Mouse (Mus musculus) forebrain, embryonic 16.5 days (tissue): ENCODE results near the gene Trim26. TPM values are rescaled to one million over a fixed set of nuclear protein-coding genes. Genes with fewer than 3 reads are reported as not detected.
"Not testable (repeated sequence)": the region's sequence is repeated elsewhere in the genome, so short reads cannot be mapped to it uniquely, and the experiment has no call there.

Source experiments
- ATAC-seq: fragments of 200-750 bp; cut with Nextera tagmentation; 2 replicates; pipeline ENCODE4 v1.8.0; 2017; ENCODE audit warnings: mild to moderate bottlenecking, moderate library complexity
- H3K27ac ChIP-seq: fragments of 300-500 bp; sonication (generic); 2 replicates; pipeline ENCODE4 v1.5.1; 2014; ENCODE audit warnings: low read length, control low read depth
- H3K27me3 ChIP-seq: fragments of 300-500 bp; sonication (generic); replicated peaks from 2 replicates; pipeline ENCODE4 v1.6.1; 2014; ENCODE audit warnings: low read length; ENCODE audit not compliant: control insufficient read depth, insufficient read depth
- H3K36me3 ChIP-seq: fragments of 300-500 bp; sonication (generic); 2 replicates; pipeline ENCODE4 v1.6.1; 2014; ENCODE audit not compliant: control insufficient read depth, insufficient read depth
- H3K4me1 ChIP-seq: fragments of 300-500 bp; sonication (generic); replicated peaks from 2 replicates; pipeline ENCODE4 v1.6.1; 2014; ENCODE audit warnings: low read length; ENCODE audit not compliant: control insufficient read depth, insufficient read depth
- H3K4me2 ChIP-seq: fragments of 300-500 bp; sonication (generic); 2 replicates; pipeline ENCODE4 v1.6.1; 2014; ENCODE audit warnings: mild to moderate bottlenecking, low read length, control low read depth
- H3K4me3 ChIP-seq: fragments of 300-500 bp; sonication (generic); replicated peaks from 2 replicates; pipeline ENCODE4 v1.5.1; 2014; ENCODE audit warnings: mild to moderate bottlenecking, low read length, control low read depth
- H3K9ac ChIP-seq: fragments of 300-500 bp; sonication (generic); replicated peaks from 2 replicates; pipeline ENCODE4 v1.6.1; 2014; ENCODE audit warnings: low read depth, low read length, control low read depth
- H3K9me3 ChIP-seq: fragments of 300-500 bp; sonication (generic); 2 replicates; pipeline ENCODE4 v1.6.1; 2016; ENCODE audit warnings: low read length; ENCODE audit not compliant: control insufficient read depth
- WGBS: fragments of 180-500 bp; shearing (Covaris S2); extraction: QIAGEN DNeasy Blood & Tissue Kit; methylation state at CpG from one replicate; pipeline ENCODE4 v1.1.7; 2014; 5-methylcytosine and 5-hydroxymethylcytosine counted together
- polyA plus RNA-seq: library from polyadenylated mRNA; unstranded; fragments of >200 nt; fragmentation: Nextera tagmentation; extraction: Ambion mirVana; gene quantifications from 2 replicates; pipeline ENCODE4 v1.2.1, GENCODE M21; 2015

Gene Trim26
- 33.1 and 38.2 TPM in 2 replicates for polyA plus RNA-seq

DNA sequence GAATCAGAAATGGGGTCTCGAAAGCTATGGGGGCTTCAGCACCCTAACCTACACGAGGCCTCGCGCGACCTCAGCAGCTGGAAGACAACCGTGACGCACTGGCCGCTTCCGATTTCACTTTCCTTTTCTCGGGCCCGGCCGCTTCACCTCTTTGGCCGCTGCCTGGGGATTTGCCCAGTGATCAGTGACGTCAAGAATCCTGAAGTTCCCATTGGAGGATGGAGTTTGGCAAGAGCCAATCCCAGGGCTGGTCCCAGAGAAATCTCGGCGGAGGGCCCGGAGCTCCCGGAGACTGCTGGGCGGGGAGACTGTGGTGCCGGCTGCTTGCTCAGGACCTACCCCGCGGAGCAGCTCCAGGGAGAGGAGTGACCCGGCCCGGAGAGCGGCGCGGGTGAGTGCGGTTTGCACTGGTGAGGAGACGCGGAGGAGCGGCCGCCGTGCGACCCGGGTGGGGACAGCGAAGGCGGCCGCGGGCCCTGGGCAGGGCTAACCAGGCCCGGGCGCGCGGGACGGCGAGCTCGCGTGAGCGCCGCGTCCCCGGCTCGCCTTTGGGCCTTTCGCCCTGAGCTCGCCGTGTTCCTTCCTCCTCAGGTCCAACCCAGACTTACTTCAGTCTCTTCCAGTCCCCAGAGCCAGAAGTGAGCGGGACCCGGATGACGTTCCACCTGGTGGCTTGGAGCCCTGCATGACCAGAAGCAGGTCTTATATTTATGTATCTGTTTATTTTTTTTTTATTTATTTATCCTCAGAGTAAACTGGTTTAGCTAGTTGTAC lies at the start of gene Trim26:
Gene Trim26 (plus strand): TSS at position 261 of the 774 bp plus-strand sequence.
- H3K4me3 ChIP-seq = peak within 1 kb of the TSS; percentile 73
- under 1% methylated on average over 58 of the region's 58 CpGs for WGBS
- no peaks in the 10 kb centered on the region for H3K9me3 ChIP-seq
- peak within 1 kb of the TSS; percentile 77 for H3K9ac ChIP-seq
- H3K36me3 ChIP-seq = no peaks in the 10 kb centered on the region
- H3K4me1 ChIP-seq = peaks cover 14% of the 10 kb centered on the region
- H3K27ac ChIP-seq = peak within 1 kb of the TSS; percentile 89
- no peaks in the 10 kb centered on the region for H3K27me3 ChIP-seq
- peak; percentile 99 for ATAC-seq
- peak within 1 kb of the TSS; percentile 66 for H3K4me2 ChIP-seq

DNA sequence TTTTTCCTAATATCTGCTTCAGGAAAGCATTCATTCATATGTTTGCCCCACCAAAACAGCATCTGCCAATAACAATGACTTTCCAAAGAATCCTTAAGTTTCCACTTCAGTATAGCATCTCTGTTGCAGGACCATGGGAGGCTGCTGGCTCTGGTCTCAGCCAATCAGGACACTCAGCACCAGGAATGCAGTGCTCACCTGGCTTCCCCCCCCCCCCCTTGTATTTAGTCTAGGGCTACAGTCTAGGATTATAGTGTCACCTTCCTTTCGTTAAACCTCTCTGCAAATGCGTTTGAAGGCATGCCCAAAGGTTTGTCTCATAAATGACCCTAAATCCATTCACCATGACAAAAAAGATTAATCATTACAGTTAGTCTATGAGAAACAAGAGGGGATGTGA lies 48.6 kb upstream of the Trim26 start:
- H3K27me3 ChIP-seq = no peaks in the 10 kb centered on the region
- no peak overlapping the region for H3K27ac ChIP-seq
- no peak for ATAC-seq
- no peaks in the 10 kb centered on the region for H3K36me3 ChIP-seq
- no peak overlapping the region for H3K4me3 ChIP-seq
- no peak overlapping the region for H3K4me2 ChIP-seq
- no peaks in the 10 kb centered on the region for H3K4me1 ChIP-seq
- WGBS = 78% methylated on average over 2 of the region's 2 CpGs
- H3K9me3 ChIP-seq = no peaks in the 10 kb centered on the region
- H3K9ac ChIP-seq = no peak overlapping the region

DNA sequence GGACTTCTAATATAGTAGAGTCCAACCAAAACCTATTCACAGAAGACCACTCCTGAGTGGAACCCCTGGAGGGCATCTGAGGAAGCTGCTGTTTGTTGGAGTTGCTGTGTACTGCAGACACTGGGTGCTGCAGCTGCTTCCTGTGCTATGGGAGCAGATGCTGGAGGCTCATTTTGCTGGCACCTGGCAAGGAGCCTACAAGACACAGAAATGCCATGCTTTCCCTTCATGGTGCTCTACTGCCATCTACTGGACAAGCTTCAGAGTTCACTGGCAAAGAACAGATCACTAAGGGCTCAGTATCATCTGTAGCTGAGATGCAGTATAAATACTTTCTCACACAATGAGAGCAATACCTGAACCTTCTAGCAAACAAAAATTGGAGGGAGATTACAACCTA lies 48.1 kb upstream of the Trim26 start:
- H3K9ac ChIP-seq, H3K4me1 ChIP-seq: not testable (repeated sequence)
- ATAC-seq = peak; percentile 87

DNA sequence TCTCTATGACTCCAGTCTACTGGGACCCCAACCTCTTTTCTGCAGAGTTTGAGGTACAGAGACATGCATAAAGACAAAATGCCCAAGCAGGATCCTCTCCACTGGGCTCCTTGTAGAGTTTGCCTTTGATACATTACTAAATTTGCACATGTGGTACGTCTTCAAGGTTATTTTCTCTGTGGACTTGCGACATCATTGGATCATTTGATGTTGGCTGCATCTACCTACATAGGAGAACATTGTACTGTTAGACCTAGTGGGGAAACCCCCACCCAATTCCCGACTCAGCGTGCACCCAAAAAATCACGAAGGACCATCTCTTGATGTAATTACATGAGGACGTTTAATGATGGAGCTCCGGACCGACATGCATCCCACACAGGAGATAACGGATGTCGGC lies 37.4 kb upstream of the Trim26 start:
- no peak for ATAC-seq
- Histone ChIP-seq H3K4me1 (no peaks in the 10 kb centered on the region), H3K4me2 (no peak overlapping the region), H3K36me3 (no peaks in the 10 kb centered on the region), H3K27me3 (no peaks in the 10 kb centered on the region), H3K4me3 (no peak overlapping the region), H3K27ac (no peak overlapping the region), H3K9ac (no peak overlapping the region), H3K9me3 (no peaks in the 10 kb centered on the region)
- 94% methylated on average over 10 of the region's 10 CpGs for WGBS

More for the DNA sequence above, 48.1 kb upstream of the Trim26 start:
- H3K27ac ChIP-seq, H3K4me2 ChIP-seq, H3K27me3 ChIP-seq, H3K9me3 ChIP-seq, H3K4me3 ChIP-seq, H3K36me3 ChIP-seq: not testable (repeated sequence)

DNA sequence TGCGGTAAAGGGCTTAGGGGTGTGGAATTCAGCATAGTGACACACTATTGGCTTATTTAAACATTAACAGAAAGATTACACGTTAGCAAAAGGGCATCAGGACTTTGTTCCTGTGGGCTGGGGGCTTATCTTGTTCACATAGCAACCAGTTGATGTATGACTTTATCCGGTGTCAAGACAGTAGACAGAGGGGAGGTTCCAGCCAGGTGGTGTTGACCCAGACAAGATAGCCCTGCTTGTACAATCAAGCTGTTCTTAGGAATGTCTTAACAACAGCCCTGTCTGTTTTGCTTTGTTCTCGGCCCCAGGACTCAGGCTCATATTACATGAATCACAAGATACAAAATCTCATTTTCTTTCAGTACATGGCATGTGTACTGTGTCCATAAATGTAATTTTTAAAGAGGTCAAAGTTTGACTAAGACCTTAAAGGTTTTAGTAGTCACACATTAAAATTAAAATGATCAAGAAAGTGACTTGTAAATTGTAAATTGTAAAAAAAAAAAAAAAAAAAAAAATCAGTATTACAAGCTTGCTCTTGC lies 36.9 kb upstream of the Trim26 start:
- not testable (repeated sequence) for H3K9me3 ChIP-seq, ATAC-seq, H3K36me3 ChIP-seq, H3K9ac ChIP-seq, H3K4me1 ChIP-seq, H3K4me2 ChIP-seq, H3K27me3 ChIP-seq, H3K27ac ChIP-seq, H3K4me3 ChIP-seq
- 79% methylated on average over 4 of the region's 4 CpGs for WGBS

DNA sequence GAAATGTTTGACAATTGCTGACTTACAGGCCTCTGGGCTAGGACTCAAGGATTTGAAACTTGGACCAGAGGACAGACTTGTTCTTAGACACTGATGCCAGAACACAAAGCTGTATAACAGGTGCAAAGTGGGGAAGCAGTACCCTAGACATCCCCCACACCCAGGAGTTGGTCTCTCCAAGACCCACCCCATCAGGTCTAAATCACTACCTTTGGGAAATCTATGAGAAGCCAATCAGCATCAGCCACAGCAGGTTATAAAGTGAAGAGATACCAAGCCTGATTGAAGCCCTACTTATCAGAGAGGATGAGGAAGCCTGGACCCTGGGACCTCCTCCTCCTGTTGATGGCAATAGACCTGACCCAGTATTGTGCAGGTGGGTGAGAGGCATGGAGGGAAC lies 25.1 kb upstream of the Trim26 start, which contains the start of gene H2-M10.6:
Gene H2-M10.6 (plus strand): TSS at position 301 of the 400 bp plus-strand sequence.
- H3K4me2 ChIP-seq = no peak within 1 kb of the TSS
- no peak within 1 kb of the TSS for H3K27ac ChIP-seq
- H3K36me3 ChIP-seq = no peaks in the 10 kb centered on the region
- H3K9ac ChIP-seq = no peak within 1 kb of the TSS
- H3K9me3 ChIP-seq = no peaks in the 10 kb centered on the region
- H3K4me1 ChIP-seq = no peaks in the 10 kb centered on the region
- no peak for ATAC-seq
- H3K27me3 ChIP-seq = no peaks in the 10 kb centered on the region
- H3K4me3 ChIP-seq = no peak within 1 kb of the TSS

DNA sequence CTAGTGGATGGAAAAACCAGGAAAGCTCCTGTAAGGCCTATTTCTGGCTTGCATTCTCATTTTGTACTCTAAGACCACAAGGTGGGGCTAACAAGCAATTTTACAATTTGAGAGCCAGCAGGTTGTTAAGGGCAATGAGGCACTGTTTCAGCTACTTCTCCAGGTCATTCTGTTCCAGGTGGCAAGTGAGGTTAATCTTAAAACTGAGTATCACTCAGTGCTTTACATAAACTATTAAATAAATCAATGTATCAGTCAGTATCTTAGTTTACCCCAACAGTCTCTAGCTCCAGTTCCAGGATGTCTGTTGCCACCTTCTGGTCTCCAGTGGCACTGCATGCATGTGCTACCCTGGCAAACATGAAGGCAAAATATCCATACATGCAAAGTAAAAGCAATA lies 12.9 kb upstream of the Trim26 start:
- no peak for ATAC-seq
- H3K27ac ChIP-seq = no peak overlapping the region
- no peaks in the 10 kb centered on the region for H3K4me1 ChIP-seq
- no peaks in the 10 kb centered on the region for H3K9me3 ChIP-seq
- H3K9ac ChIP-seq = no peak overlapping the region
- no peaks in the 10 kb centered on the region for H3K27me3 ChIP-seq
- no peak overlapping the region for H3K4me2 ChIP-seq
- no peak overlapping the region for H3K4me3 ChIP-seq
- H3K36me3 ChIP-seq = no peaks in the 10 kb centered on the region

DNA sequence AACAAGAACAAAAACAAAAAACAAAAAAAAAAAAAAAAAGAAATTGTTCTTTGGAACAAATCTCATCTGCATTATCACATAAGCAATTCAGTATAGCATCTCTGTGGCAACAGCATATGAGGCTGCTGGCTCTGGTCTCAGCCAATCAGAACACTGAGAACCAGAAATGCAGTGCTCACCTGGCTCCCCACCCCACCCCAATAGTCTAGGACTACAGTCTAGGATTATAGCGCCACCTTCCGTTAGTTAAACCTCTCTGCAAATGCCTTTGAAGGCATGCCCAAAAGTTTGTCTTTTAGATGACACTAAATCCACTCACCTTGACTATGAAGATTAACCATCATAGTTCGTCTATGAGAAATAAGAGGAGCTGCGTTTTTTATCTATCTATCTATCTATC lies 11.4 kb upstream of the Trim26 start:
- Histone ChIP-seq H3K4me2 (no peak overlapping the region), H3K9ac (no peak overlapping the region), H3K27me3 (no peaks in the 10 kb centered on the region), H3K36me3 (no peaks in the 10 kb centered on the region), H3K4me3 (no peak overlapping the region), H3K27ac (no peak overlapping the region), H3K4me1 (no peaks in the 10 kb centered on the region), H3K9me3 (no peaks in the 10 kb centered on the region)
- ATAC-seq = peak; percentile 69
- 32% methylated on average over 4 of the region's 4 CpGs for WGBS

DNA sequence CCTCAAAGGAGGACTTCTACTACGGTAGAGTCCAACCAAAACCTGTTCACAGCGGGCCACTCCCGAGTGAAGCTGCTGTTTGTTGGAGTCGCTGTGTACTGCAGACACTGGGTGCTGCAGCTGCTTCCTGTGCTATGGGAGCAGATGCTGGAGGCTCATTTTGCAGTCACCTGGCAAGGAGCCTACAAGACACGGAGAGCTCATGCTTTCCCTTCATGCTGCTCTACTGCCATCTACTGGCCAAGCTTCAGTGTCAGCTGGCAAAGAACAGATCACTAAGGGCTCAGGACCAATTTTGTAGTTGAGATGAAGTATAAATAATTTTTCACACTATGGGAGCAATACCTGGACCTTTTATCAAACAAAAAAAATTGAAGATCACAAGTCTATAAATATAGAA lies 10.9 kb upstream of the Trim26 start:
- ATAC-seq = peak; percentile 86
- not testable (repeated sequence) for H3K9ac ChIP-seq

More for the DNA sequence above, 10.9 kb upstream of the Trim26 start:
- H3K27me3 ChIP-seq, H3K4me1 ChIP-seq, H3K36me3 ChIP-seq, H3K9me3 ChIP-seq, H3K27ac ChIP-seq: not testable (repeated sequence)
- H3K4me3 ChIP-seq = 0 out of 2 replicates have a peak overlapping the region, but pooled peaks have one; percentile 11
- WGBS = 13% methylated on average over 5 of the region's 5 CpGs
- peak overlapping the region; percentile 28; the same call in 1 of the 2 replicates for H3K4me2 ChIP-seq
